Mouse (Mus musculus): ENCODE results near the gene Gm11034. TPM values are rescaled to one million over a fixed set of nuclear protein-coding genes. Genes with fewer than 3 reads are reported as not detected.

Gm11034 gene
- total RNA-seq, 2 experiments from 2014 or later = not detected

DNA sequence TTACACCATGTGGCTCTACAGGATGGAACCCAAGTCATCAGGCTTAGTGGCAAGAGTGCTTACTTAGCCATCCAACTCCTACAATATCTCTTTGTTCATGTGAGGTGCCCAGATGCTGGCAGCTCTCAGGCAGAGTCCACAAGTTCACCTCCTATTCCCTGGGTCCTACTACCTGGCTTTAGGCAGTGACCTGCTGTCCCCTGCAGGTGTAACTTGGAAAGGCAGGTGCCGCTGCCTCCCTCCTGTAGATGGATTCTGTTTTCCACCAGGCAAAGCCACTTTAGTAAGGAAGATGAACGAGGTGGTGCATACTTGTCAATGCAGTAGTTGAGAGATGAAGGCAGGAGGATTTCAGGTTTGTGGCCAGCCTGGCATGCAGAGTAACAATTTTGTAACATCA, 1.6 kb upstream of the Gm11034 start:
- ATAC-seq (replicated peaks; ENCODE audit: low FRiP score, low TSS enrichment, poor library complexity, severe bottlenecking) = no peak

DNA sequence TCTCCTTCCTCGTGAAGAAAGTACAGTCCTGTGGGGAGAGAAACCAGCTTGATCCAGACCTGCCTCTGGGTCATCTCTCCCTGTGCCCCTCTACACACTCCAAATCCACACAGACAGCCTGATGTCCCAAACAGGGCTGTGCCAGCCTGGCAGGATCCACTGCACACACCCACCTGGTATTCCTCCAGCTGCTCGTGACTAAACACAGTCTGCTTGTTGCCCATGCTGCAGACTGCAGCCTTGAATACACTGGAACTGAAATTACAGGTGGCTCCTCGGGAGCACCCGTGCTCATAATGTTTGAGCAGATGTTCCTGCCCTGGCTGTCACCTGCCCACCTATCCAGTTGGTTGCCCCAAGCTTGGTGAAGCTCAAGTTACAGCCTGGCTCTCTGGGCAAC, 685 bp downstream of the Gm11034 start, which contains the start of gene Cib3:
TSS of gene Cib3 (minus strand) at position 87 of the 400 bp plus-strand sequence.
- no peak for ATAC-seq (replicated peaks; ENCODE audit: low FRiP score, low TSS enrichment, poor library complexity, severe bottlenecking)

DNA sequence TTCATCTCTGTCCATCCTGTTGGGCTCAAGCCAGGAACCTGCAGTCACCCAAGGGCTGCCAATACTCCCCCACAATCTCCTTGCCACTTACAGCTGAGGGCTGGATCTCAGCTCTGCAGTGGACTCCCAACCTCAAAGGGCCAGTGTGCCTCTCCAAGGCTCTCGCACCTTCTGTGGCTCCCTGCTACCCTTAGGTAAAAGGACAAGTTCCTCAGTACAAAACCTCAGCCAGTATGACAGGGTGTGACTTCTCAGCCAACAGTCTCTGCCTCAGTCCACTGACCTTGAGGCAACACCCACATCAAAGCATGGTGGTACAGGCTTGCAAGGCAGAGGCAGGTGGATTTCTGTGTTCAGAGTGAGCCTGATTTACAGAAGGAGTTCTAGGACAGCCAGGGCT, 1.6 kb downstream of the Gm11034 start:
- no peak for ATAC-seq (replicated peaks; ENCODE audit: low FRiP score, low TSS enrichment, poor library complexity, severe bottlenecking)

DNA sequence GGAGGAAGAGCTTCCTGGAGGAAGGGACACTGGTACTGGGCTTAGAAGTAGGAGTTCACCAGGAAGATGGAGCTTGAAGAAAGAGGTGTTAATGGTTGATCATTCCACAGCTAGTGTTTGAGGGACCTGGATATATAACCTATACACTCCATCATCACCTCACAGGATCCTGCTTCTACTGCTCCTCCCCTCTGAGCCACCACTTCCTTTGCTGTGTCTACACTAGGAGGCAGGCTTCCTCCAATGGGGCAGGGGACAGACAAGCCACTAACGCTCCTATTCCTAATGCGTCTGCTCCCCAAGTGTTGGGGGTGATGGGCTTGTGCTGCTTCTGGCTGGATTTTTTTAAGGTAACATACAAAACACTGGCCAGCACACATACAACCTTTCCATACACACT, 2.7 kb downstream of the Gm11034 start:
- ATAC-seq (replicated peaks; ENCODE audit: low FRiP score, low TSS enrichment, poor library complexity, severe bottlenecking) = no peak

DNA sequence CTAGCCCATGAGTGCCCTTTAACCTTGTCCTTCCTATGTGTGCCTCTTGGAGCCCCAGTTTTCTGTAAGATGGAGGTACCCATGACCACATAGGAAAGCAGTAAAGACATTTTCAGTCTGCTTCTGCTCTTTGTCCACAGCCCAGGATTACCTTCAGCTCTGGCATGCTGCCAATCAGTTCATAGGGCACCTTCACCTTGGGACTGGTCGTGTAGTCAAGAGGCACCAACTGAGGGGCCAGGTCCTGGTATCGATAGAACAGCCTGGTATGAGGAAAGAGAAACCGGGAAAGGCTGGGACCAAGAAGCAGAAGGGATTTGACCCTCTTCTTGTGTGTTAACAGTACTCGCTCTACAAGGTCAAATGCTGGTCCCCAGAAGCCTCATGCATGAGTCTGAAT, 3.2 kb downstream of the Gm11034 start:
- ATAC-seq (replicated peaks; ENCODE audit: low FRiP score, low TSS enrichment, poor library complexity, severe bottlenecking) = no peak

DNA sequence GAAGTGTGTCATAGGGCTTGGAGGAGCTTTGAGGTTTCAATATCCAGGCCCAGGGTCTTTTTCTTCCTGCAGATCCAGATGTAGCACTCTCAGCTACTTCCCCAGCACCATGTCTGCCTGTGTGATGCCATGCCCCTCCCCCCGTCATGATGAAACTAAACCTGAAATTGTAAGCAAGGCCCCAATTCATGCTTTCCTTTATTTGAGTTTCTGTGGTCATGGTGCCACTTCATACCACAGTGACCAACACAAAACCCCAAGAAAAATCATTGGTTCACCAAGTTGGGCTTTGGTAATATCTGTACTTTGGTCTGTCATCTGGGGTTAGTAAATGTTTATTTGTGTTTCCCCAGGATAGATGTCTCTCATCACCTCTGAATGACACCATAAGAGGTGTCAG, 4.9 kb downstream of the Gm11034 start:
- no peak for ATAC-seq (replicated peaks; ENCODE audit: low FRiP score, low TSS enrichment, poor library complexity, severe bottlenecking)

DNA sequence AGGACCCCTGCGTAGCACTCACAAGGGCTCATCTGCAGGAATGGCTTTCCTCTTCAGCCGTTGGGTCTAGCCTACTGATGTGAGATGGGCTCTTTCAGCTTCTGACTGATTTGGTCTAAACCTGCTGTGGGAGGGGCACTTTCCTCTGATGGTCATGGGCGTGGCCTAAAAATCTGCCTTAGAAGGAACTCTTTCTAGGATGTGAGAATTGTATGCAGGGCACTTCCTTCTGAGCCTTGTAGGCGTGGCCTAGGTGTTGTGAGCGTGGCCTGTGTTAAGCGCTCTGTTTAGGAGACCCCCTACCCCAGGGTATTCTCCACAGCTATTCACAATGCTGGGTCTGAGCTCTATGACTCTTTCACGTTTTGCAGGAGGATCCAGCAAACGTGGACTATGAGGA, 15.4 kb downstream of the Gm11034 start:
- ATAC-seq (replicated peaks; ENCODE audit: low FRiP score, low TSS enrichment, poor library complexity, severe bottlenecking) = no peak; the same call in 1 of the 2 replicates

DNA sequence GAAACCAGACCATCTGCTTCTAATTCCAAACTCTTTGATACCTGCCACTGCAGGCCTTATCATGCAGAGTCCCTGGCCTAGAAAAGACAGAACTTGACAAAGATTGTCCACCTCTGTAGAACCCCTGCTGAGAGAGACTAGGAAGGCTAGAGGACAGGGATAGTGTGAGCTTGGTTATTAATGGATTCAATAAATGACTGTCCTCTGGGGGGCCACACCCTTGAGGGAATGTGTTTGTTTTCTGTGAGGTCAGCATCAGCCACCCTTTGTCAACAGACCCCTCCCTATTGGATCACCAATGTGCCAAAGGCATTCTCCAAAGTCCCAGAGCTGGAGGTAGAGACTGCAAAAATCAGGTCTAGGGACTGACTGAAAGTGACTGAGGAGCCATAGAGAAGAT, 21.4 kb downstream of the Gm11034 start:
- ATAC-seq (replicated peaks; ENCODE audit: low FRiP score, low TSS enrichment, poor library complexity, severe bottlenecking) = no peak

DNA sequence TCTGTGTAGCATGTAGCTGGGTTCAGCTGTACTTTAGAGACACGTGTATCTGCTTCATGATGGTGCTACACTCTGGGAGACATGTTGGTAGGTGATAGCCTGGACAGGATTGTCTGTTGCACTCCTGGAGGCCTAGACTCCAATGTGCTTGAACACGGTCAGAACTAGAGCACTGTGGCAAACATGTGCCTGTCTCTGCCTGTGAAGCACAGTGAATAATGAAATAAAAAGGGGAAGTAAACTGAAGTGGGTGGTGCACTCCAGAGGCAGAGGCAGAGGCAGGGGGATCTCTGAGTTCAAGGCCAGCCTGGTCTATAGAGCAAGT, 23.3 kb downstream of the Gm11034 start:
- ATAC-seq (replicated peaks; ENCODE audit: low FRiP score, low TSS enrichment, poor library complexity, severe bottlenecking) = peak; percentile 41

DNA sequence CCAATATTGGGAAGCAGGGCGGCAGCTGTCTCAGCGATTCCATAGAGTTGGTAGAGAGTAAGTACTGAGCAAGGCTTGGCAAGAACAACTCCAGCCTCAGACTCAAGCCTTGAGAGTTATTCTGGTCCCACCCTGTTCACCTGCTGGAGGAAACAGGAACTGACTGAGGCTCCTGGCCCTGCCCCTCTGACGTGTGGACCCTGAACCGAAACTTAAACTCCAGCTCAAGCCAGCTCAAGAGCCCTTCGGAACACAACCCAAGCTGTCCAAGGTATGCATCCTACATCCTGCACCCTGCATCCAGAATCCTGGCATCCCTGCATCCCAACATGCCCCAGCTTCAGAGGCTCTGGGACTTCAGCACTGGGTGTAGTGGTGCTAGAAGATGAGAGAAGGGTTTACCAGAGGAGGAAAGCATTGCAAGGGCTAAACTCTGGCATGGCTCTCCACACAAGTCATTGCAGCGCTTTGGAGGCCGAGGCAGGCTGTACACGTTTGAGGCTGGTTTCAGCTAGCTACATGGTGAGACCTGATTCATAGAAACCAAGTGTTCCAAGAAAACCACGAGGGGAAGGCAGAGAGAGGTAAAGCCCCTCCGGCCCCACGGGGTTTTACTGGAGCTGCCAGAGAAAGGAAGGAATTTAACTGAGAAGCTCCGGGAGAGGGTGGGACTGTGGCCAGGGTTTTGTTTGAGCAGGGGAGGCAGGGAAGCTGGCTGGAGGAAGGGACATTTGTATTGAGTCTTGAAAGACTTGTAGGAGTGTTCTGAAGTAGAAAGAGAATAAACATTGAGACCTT, 23.8 kb downstream of the Gm11034 start, which contains the start of gene Hsh2d:
TSS of gene Hsh2d (plus strand) at position 222 of the 798 bp plus-strand sequence.
- ATAC-seq (replicated peaks; ENCODE audit: low FRiP score, low TSS enrichment, poor library complexity, severe bottlenecking) = peak; percentile 98

DNA sequence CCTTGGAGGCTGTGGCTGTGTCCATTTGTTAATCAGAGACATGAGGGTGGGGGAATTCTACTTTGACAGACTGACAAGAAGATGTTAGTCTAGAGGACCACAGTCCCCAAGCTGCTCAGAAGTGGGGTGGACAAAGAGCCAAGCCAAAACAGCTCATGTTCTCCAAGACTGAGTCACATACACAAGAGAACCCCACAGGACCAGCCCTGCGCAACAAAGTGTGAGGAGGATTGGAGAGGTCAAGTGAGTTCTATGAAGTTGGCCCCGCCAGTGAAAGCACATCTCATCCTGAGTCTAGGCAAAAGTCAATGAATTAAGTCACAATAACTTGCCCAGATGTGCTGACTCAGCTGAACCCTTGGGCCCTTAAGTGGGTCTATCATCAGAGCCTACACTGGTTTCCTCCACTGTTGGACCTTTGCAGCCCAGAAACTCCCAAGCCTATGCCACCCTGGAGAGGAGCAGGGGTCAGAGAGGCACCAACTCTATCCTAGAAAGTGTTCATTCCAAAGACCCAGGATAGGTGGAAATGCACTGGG, 25.6 kb downstream of the Gm11034 start:
- ATAC-seq (replicated peaks; ENCODE audit: low FRiP score, low TSS enrichment, poor library complexity, severe bottlenecking) = no peak

DNA sequence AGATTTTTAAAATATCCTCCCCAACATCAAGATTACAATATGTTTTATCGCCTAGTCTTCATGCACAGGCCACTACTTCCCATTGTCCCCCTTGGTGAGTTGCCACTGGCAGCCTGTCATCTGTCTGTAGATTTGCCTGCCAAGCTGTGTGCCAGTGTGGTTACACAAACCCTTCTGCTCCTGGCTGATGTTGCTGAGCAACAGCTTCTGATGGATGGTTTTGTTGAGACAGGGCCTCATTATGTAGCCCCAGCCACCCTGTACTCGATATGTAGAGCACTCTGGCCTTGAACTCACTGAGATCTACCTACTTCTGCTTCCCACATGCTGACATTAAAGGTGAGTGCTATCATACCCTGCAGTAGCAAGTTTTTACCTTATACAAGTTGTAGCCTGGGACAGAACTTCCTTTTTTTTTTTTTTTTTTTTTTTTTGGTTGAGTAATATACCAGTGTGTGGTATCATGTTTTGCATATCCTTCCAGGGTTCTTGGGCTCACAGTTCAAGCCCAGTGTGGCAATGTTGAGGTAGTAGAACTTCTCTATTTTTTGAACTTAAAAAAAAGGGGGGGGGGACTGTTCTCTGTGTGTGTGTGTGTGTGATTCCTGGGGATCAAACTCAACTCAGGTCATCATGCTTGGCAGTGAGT, 29.8 kb downstream of the Gm11034 start:
- ATAC-seq (replicated peaks; ENCODE audit: low FRiP score, low TSS enrichment, poor library complexity, severe bottlenecking) = 0 out of 2 replicates have a peak, but pooled peaks have one; percentile 50

DNA sequence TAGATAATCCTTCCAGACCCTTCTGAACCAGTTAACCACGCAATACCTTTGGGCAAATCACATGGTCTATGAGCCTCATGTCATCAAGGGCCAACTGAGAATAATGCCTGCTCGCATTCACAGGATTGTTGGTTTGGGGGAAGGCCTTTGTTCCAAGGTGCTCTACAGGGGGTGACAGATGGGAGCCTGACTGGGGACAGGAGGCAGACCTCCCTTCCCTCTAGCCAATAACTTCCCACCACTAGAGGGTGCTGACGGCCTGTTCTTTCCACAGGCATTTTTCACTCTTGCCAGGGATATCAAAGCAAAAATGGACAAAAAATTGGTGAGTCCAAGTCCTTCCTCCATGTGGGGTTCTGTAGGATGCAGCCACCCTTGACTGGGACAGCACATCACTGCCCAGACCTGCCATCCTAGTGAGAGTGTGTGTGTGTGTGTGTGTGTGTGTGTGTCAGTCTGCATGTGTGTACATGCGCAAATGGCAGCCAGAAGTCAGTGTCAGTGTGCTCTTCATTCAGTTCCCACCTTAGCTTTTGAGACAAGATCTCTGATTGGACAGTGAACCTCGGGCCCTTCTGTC, 36.0 kb downstream of the Gm11034 start:
- ATAC-seq (replicated peaks; ENCODE audit: low FRiP score, low TSS enrichment, poor library complexity, severe bottlenecking) = peak; percentile 69

DNA sequence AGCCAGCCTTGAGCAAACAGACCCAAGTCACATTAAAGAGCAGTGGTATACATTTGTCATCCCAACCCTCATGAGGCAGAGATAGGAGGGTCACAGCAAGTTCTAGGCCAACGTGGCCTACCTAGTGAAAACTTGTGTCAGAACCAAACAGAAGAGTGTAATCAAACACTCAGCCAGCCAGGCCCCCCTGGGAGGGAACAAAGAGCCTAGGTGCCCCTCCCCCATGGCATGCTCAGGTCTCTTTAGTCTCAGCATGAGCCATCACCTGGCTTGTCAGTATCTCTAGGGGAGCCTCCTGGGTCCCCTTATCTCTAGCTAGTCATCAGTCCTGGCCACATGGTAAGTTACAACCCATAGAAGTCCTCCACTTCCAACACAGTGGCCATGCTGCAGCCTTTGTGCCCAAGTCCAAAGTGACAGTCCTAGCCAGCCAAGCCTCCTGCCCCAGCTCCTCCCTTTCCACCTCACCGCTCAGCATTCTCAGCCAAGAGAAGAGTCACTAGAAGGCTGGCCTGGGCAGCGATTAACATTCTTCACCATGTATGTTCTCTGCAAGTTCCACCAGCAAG, 43.7 kb downstream of the Gm11034 start:
- 0 out of 2 replicates have a peak, but pooled peaks have one; percentile 28 for ATAC-seq (replicated peaks; ENCODE audit: low FRiP score, low TSS enrichment, poor library complexity, severe bottlenecking)

DNA sequence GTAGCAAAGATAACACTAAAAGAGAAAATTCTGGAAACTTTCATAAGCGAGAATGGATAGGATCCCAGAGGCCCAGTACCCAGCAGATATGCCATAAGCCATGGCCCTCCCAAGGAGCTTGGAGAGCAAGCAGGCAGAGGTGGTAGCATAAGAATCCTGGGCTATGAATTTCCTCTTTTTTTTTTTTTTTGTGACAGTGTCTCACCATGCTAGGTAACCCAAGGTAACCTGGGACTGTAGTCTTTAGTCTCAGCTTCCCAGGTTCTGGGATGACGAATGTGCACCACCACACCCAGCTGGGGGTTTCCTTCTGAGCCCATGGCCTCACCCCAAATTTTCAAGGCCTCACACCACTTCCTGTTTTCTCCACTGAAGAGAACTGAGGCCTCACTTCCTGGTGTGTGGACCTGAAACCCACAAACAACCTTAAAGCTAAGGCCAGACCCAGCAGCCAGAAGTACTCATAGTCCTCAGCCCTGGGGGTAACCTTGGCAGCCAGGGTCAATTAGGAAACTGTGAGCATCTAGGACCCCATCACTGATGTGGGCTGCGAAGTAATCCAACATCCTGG, 44.3 kb downstream of the Gm11034 start:
- ATAC-seq (replicated peaks; ENCODE audit: low FRiP score, low TSS enrichment, poor library complexity, severe bottlenecking) = no peak

Other genes with a start within 250 kb of the Gm11034 start
- gene Cyp4f18, start 204.0 kb downstream of the Gm11034 start, total RNA-seq (2014; fragmentation: Nextera tagmentation) = 5.0 TPM in 1 of 2 replicates, not detected in the other
- gene Cyp4f18, start 204.0 kb downstream of the Gm11034 start, total RNA-seq (2017) = not detected in 2 replicates
- not detected in 2 replicates for gene Olfr372, start 172.4 kb downstream of the Gm11034 start, total RNA-seq (2014; fragmentation: Nextera tagmentation)
- gene Olfr372, start 172.4 kb downstream of the Gm11034 start, total RNA-seq (2017) = not detected in 2 replicates
- not detected in 2 replicates for gene Olfr373, start 130.5 kb downstream of the Gm11034 start, total RNA-seq (2014; fragmentation: Nextera tagmentation)
- gene Olfr373, start 130.5 kb downstream of the Gm11034 start, total RNA-seq (2017) = not detected in 2 replicates
- not detected in 2 replicates for gene Olfr374, start 106.6 kb downstream of the Gm11034 start, total RNA-seq (2014; fragmentation: Nextera tagmentation)
- gene Olfr374, start 106.6 kb downstream of the Gm11034 start, total RNA-seq (2017) = not detected in 2 replicates
- gene Tpm4, start 78.7 kb downstream of the Gm11034 start, total RNA-seq (2014; fragmentation: Nextera tagmentation) = 10.4 and 13.4 TPM in 2 replicates
- 5.9 and 15.5 TPM in 2 replicates for gene Tpm4, start 78.7 kb downstream of the Gm11034 start, total RNA-seq (2017)
- 23.8 and 49.8 TPM in 2 replicates for gene Rab8a, start 52.4 kb downstream of the Gm11034 start, total RNA-seq (2014; fragmentation: Nextera tagmentation)
- 298 and 374 TPM in 2 replicates for gene Rab8a, start 52.4 kb downstream of the Gm11034 start, total RNA-seq (2017)
- 15.0 and 18.8 TPM in 2 replicates for gene Hsh2d, start 24.0 kb downstream of the Gm11034 start, total RNA-seq (2014; fragmentation: Nextera tagmentation)
- 0.89 and 4.6 TPM in 2 replicates for gene Hsh2d, start 24.0 kb downstream of the Gm11034 start, total RNA-seq (2017)
- gene Cib3, start 799 bp downstream of the Gm11034 start, total RNA-seq (2014; fragmentation: Nextera tagmentation) = not detected in 2 replicates
- not detected in 2 replicates for gene Cib3, start 799 bp downstream of the Gm11034 start, total RNA-seq (2017)
- 42.0 and 49.1 TPM in 2 replicates for gene Fam32a, start 6.1 kb upstream of the Gm11034 start, total RNA-seq (2014; fragmentation: Nextera tagmentation)
- 47.2 and 58.1 TPM in 2 replicates for gene Fam32a, start 6.1 kb upstream of the Gm11034 start, total RNA-seq (2017)
- gene Ap1m1, start 26.4 kb upstream of the Gm11034 start, total RNA-seq (2014; fragmentation: Nextera tagmentation) = 110 and 155 TPM in 2 replicates
- 63.6 and 64.8 TPM in 2 replicates for gene Ap1m1, start 26.4 kb upstream of the Gm11034 start, total RNA-seq (2017)
- 6.8 and 12.5 TPM in 2 replicates for gene Gm10282, start 91.6 kb upstream of the Gm11034 start, total RNA-seq (2014; fragmentation: Nextera tagmentation)
- gene Gm10282, start 91.6 kb upstream of the Gm11034 start, total RNA-seq (2017) = 7.4 and 11.2 TPM in 2 replicates
- gene Klf2, start 105.4 kb upstream of the Gm11034 start, total RNA-seq (2014; fragmentation: Nextera tagmentation) = 4.0 and 4.4 TPM in 2 replicates
- 2.3 and 5.1 TPM in 2 replicates for gene Klf2, start 105.4 kb upstream of the Gm11034 start, total RNA-seq (2017)
- gene Eps15l1, start 207.8 kb upstream of the Gm11034 start, total RNA-seq (2014; fragmentation: Nextera tagmentation) = 83.6 and 114 TPM in 2 replicates
- 28.8 and 37.5 TPM in 2 replicates for gene Eps15l1, start 207.8 kb upstream of the Gm11034 start, total RNA-seq (2017)
- 0.47 and 0.79 TPM in 2 replicates for gene Calr3, start 230.2 kb upstream of the Gm11034 start, total RNA-seq (2014; fragmentation: Nextera tagmentation)
- 3.3 and 6.2 TPM in 2 replicates for gene Calr3, start 230.2 kb upstream of the Gm11034 start, total RNA-seq (2017)
- gene 1700030K09Rik, start 230.2 kb upstream of the Gm11034 start, total RNA-seq (2014; fragmentation: Nextera tagmentation) = 5.4 and 13.0 TPM in 2 replicates
- gene 1700030K09Rik, start 230.2 kb upstream of the Gm11034 start, total RNA-seq (2017) = 5.2 and 6.9 TPM in 2 replicates

Measured in megakaryocyte-erythroid progenitor cell, adult 5-6 weeks (primary cell).